22 mouse cellular contexts compared by ENCODE assay signal in the genomic region with DNA sequence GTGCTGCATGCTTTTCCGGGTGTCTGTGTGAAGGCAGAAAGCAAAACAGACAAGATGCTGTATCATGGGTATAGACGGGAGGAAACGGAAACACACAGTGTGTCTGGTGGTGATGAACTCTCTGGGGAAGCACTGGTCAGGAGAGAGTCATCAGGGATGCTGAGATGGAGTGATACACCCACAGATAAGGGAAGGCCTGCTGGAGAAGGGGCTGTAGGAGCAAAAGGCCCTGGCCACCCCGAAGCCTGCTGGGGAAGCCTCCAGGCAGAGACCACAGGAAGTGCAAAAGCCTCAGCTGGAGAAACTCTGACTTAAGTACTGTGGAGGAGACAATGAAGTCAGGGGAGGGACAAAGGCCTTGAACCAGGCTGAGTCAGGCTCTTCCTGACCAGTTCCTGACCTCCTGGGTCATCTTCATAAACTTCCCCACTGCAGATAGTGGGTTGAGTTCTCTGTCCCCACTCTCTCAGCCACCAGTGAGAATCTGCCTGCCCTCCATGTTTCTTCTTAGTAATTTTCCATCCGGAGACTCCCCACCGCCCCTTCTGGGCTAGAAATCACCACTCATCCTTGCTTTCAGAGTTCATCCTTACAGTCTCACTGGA. TPM values are rescaled to one million over a fixed set of nuclear protein-coding genes. Genes with fewer than 3 reads are reported as not detected.
A peak's percentile ranks its signal among the peaks of the same experiment; 100 is the strongest.
DNase-seq lines count a peak whose midpoint lies in the region; ATAC-seq and TF ChIP-seq lines count a peak whose summit lies in the region.
"Had no signal": no experiment of that assay in that cellular context is flagged by ENCODE, and none has a peak within 500 bp of the region (broad histone marks: within the 10 kb centered on the region; RNA-seq: fewer than 3 reads in every experiment).

No protein-coding gene starts in this region.

- no peak for ATAC-seq in midbrain, embryonic 15.5 days (replicated peaks)
- ATAC-seq: CD4-positive, CD25-positive, alpha-beta regulatory T cell, adult 4 months; forebrain, embryonic 15.5 days; hindbrain, embryonic 16.5 days; inflammation-experienced regulatory T-cells, adult 6 months; Patski had no signal

- H3K27me3 ChIP-seq in CH12.LX (replicated peaks) = no peaks in the 10 kb centered on the region
- H3K27me3 ChIP-seq in midbrain, embryonic 15.5 days (replicated peaks) = no peaks in the 10 kb centered on the region
- H3K27me3 ChIP-seq: embryonic facial prominence, embryonic 12.5 days; forebrain, embryonic 15.5 days; hindbrain, embryonic 12.5 days; Patski had no signal

- no peak overlapping the region for H3K27ac ChIP-seq in CH12.LX (ENCODE audit: insufficient read depth, low read depth)
- no peak overlapping the region for H3K27ac ChIP-seq in midbrain, embryonic 15.5 days
- H3K27ac ChIP-seq: embryonic facial prominence, embryonic 12.5 days; forebrain, embryonic 15.5 days; heart, embryonic 10.5 days; hindbrain, embryonic 12.5 days had no signal

- no peak overlapping the region for H3K9ac ChIP-seq in CH12.LX (ENCODE audit: insufficient read depth, low read depth)
- H3K9ac ChIP-seq in midbrain, embryonic 15.5 days = no peak overlapping the region
- H3K9ac ChIP-seq: embryonic facial prominence, embryonic 12.5 days; forebrain, embryonic 15.5 days; hindbrain, embryonic 12.5 days had no signal

- no peaks in the 10 kb centered on the region for H3K79me2 ChIP-seq in CH12.LX (replicated peaks; ENCODE audit: control insufficient read depth, extremely low read depth, insufficient read depth, poor library complexity, severe bottlenecking)

- TF ChIP-seq RAD21 in CH12.LX (IDR thresholded peaks at IDR 0.05; ENCODE audit: low read depth, low read length) = no peak

- H3K36me3 ChIP-seq in CH12.LX (replicated peaks in 1 of 2; ENCODE audit: control insufficient read depth in 1 of 2, insufficient read depth in 1 of 2, low read length in 1 of 2) = no peaks in the 10 kb centered on the region
- no peaks in the 10 kb centered on the region for H3K36me3 ChIP-seq in midbrain, embryonic 15.5 days (replicated peaks)
- H3K36me3 ChIP-seq: embryonic facial prominence, embryonic 12.5 days; forebrain, embryonic 15.5 days; heart, embryonic 10.5 days; hindbrain, embryonic 12.5 days had no signal

- TF ChIP-seq POLR2A in CH12.LX (IDR thresholded peaks at IDR 0.05; ENCODE audit: low read depth, low read length) = no peak

- in situ Hi-C loops in CH12.LX (cut with MboI; ENCODE audit: low pct_ligation_motif_present, low pct_unique_long_range_greater_than_20kb, low sequenced_read_pairs) = no loop called here

- no peak overlapping the region for H3K4me3 ChIP-seq in CH12.LX (replicated peaks in 1 of 3; ENCODE audit: low read depth in 2 of 3, low read length in 2 of 3, poor library complexity in 1 of 3)
- no peak overlapping the region for H3K4me3 ChIP-seq in midbrain, embryonic 15.5 days
- H3K4me3 ChIP-seq: embryonic facial prominence, embryonic 12.5 days; forebrain, embryonic 15.5 days; heart, embryonic 10.5 days; hindbrain, embryonic 12.5 days had no signal

- WGBS in midbrain, embryonic 15.5 days = 86% methylated on average over 6 of the region's 6 CpGs

- dilution Hi-C loops in CH12.LX (cut with MboI; ENCODE audit: extremely low pct_ligation_motif_present, extremely low pct_unique_long_range_greater_than_20kb, low sequenced_read_pairs) = no loop called here

- no peak for TF ChIP-seq EP300 in CH12.LX (IDR thresholded peaks at IDR 0.05; ENCODE audit: low read length)

- peaks cover 0 to 7% of the 10 kb centered on the region in 2 experiments; a peak in 2 of 4 replicates for H3K4me1 ChIP-seq in CH12.LX (ENCODE audit: control insufficient read depth in 1 of 2, insufficient read depth in 2 of 2)
- no peaks in the 10 kb centered on the region for H3K4me1 ChIP-seq in midbrain, embryonic 15.5 days
- H3K4me1 ChIP-seq: embryonic facial prominence, embryonic 12.5 days; forebrain, embryonic 15.5 days; heart, embryonic 10.5 days had no signal

- no peaks in the 10 kb centered on the region for H3K9me3 ChIP-seq in CH12.LX (replicated peaks; ENCODE audit: low read length)
- H3K9me3 ChIP-seq in midbrain, embryonic 15.5 days = no peaks in the 10 kb centered on the region
- H3K9me3 ChIP-seq: embryonic facial prominence, embryonic 12.5 days; forebrain, embryonic 15.5 days; heart, embryonic 10.5 days; hindbrain, embryonic 12.5 days had no signal

- TF ChIP-seq CTCF in CH12.LX (conservative IDR thresholded peaks at IDR 0.05 in 1 of 2, IDR thresholded peaks at IDR 0.05 in 1 of 2; ENCODE audit: low read depth in 2 of 2, low read length in 2 of 2) = no peak

- H3K4me2 ChIP-seq in CH12.LX (ENCODE audit: insufficient read depth, low read depth, poor library complexity, severe bottlenecking) = no peak overlapping the region
- H3K4me2 ChIP-seq in midbrain, embryonic 15.5 days = no peak overlapping the region
- H3K4me2 ChIP-seq: embryonic facial prominence, embryonic 12.5 days; forebrain, embryonic 15.5 days; hindbrain, embryonic 12.5 days had no signal

- peak; percentile 24 for DNase-seq in adrenal gland, adult 2 months
- DNase-seq in adrenal gland, postnatal 4 days (ENCODE audit: low spot score in 2 of 2) = no peak
- DNase-seq in kidney, postnatal 10 days = peak; percentile 12
- no peak for DNase-seq in kidney, postnatal 36 days
- DNase-seq in CH12.LX (ENCODE audit: extremely low read depth) = peak; percentile 8
- DNase-seq in lung, postnatal 4 days = no peak
- DNase-seq: adrenal gland, adult 8-10 months; cerebellum, adult 2 months; cerebellum, postnatal 14 days; gastrocnemius, postnatal 36 days; heart, adult 11 months; heart, postnatal 10 days; heart, postnatal 4 days had no signal

TF ChIP-seq in CH12.LX, 34 proteins besides CTCF, POLR2A, EP300 and RAD21:
- no peak for TF ChIP-seq MEF2A (IDR thresholded peaks at IDR 0.05; ENCODE audit: borderline replicate concordance, low read depth, low read length)

RNA-seq across cellular contexts. Expression of a gene that starts 37.4 kb away (rescaled TPM):
- total RNA-seq in adrenal gland, adult 2 months (2021) = 100 to 1,000 TPM; 110 to 147 TPM
- polyA plus RNA-seq in adrenal gland, adult 2 months (2012; rRNA removed) = 51.7 and 122 TPM in 2 replicates
- total RNA-seq in adrenal gland, postnatal 4 days (2021) = 10 to 100 TPM; 40.5 to 44.0 TPM
- 10.3 and 13.8 TPM in 2 replicates for total RNA-seq in CH12.LX (2012; rRNA removed)
- 60.4 and 70.5 TPM in 2 replicates for total RNA-seq in CH12.LX (2014; rRNA removed)
- 36.1 and 39.8 TPM in 2 replicates for polyA plus RNA-seq in CH12.LX (2012; ENCODE audit: insufficient read length, low read depth)
- polyA plus RNA-seq in midbrain, embryonic 15.5 days (2015; fragmentation: Nextera tagmentation; extraction: Ambion mirVana) = 120 and 125 TPM in 2 replicates

Comparison
In these comparisons a context has a peak if more than half of its experiments do, and no peak if none do; other contexts are left out.
1. DNase-seq: peak in adrenal gland, adult 2 months (single experiment), kidney, postnatal 10 days (single experiment) and CH12.LX (single experiment); none in adrenal gland, postnatal 4 days (0 of 2), kidney, postnatal 36 days (0 of 2) and lung, postnatal 4 days (0 of 2).